Mouse (Mus musculus) ES-E14 (cell line): Measurements from ENCODE around the gene Tmem108. TPM values are rescaled to one million over a fixed set of nuclear protein-coding genes. Genes with fewer than 3 reads are reported as not detected.

ENCODE experiments used
- DNase-seq: peaks from one replicate; pipeline ENCODE4 v3.0.0-alpha.2; 2013; ENCODE audit warnings: low read depth, low spot score
- H3K27ac ChIP-seq: 2 replicates; pipeline ENCODE4 v1.5.1; 2012; ENCODE audit warnings: low read depth, mild to moderate bottlenecking, low read length, moderate library complexity, mixed read lengths; ENCODE audit not compliant: poor library complexity, insufficient read depth, severe bottlenecking
- H3K36me3 ChIP-seq: 2 replicates; pipeline ENCODE4 v1.6.1; 2012; ENCODE audit warnings: mild to moderate bottlenecking, low read length, moderate library complexity, mixed read lengths; ENCODE audit not compliant: control insufficient read depth, poor library complexity, insufficient read depth, severe bottlenecking
- H3K4me1 ChIP-seq, 2 experiments: fragments of 150-350 bp in 1 of 2; sonication (generic) in 1 of 2; 2 replicates each; pipeline ENCODE4 v1.6.1; 2012; ENCODE audit warnings: low read length in 2 of 2, mild to moderate bottlenecking in 1 of 2, mixed read lengths in 1 of 2; ENCODE audit not compliant: control insufficient read depth in 2 of 2, insufficient read depth in 2 of 2, poor library complexity in 1 of 2
- H3K4me3 ChIP-seq, 2 experiments: fragments of 150-350 bp in 1 of 2; sonication (generic) in 1 of 2; 2 replicates each; pipeline ENCODE4 v1.5.1; 2012; ENCODE audit warnings: low read length in 2 of 2, low read depth in 1 of 2, mild to moderate bottlenecking in 1 of 2, mixed read lengths in 1 of 2; ENCODE audit not compliant: insufficient read depth in 1 of 2, poor library complexity in 1 of 2, severe bottlenecking in 1 of 2
- H3K9ac ChIP-seq: 2 replicates; pipeline ENCODE4 v1.6.1; 2012; ENCODE audit warnings: low read depth, mild to moderate bottlenecking, low read length, mixed read lengths; ENCODE audit not compliant: poor library complexity, insufficient read depth, severe bottlenecking
- H3K9me3 ChIP-seq: fragments of 150-350 bp; sonication (generic); 2 replicates; pipeline ENCODE4 v1.6.1; 2012; ENCODE audit warnings: low read depth, mild to moderate bottlenecking, low read length; ENCODE audit not compliant: control insufficient read depth, insufficient read depth
- CHD2 ChIP-seq: IDR thresholded peaks from 2 replicates; pipeline ENCODE4 v1.6.1; 2014; ENCODE audit warnings: mild to moderate bottlenecking, low read depth, low read length, inconsistent platforms
- HCFC1 ChIP-seq: IDR thresholded peaks from 2 replicates; pipeline ENCODE4 v1.6.1; 2012; ENCODE audit warnings: low read length, inconsistent platforms, borderline replicate concordance; ENCODE audit not compliant: insufficient read depth
- MAFK ChIP-seq: IDR thresholded peaks from 2 replicates; pipeline ENCODE4 v1.6.1; 2014; ENCODE audit warnings: mild to moderate bottlenecking, low read depth, low read length, inconsistent platforms; ENCODE audit not compliant: insufficient read depth
- ZC3H11A ChIP-seq: IDR thresholded peaks from 2 replicates; pipeline ENCODE4 v1.6.1; 2012; ENCODE audit warnings: low read depth, mild to moderate bottlenecking, inconsistent platforms, low read length, borderline replicate concordance
- ZNF384 ChIP-seq: IDR thresholded peaks from 2 replicates; pipeline ENCODE4 v1.6.1; 2012; ENCODE audit warnings: low read depth, low read length, inconsistent platforms
- in situ Hi-C, 2 experiments: fragments of 600-800 bp; cut with MboI; formaldehyde crosslinking; loops; one replicate each; pipeline ENCODE4 v1.15.1; 2025; ENCODE audit warnings: low sequenced_read_pairs in 2 of 2, inconsistent platforms in 1 of 2; ENCODE audit not compliant: unreplicated experiment in 2 of 2
- total RNA-seq: library from RNA; depleted of rRNA; stranded (reverse); fragments of 300-350 nt; gene quantifications from 2 replicates; pipeline ENCODE4 v1.2.3, GENCODE M21; 2012

Tmem108 gene
- total RNA-seq, 1 experiment = 3.1 TPM

DNA sequence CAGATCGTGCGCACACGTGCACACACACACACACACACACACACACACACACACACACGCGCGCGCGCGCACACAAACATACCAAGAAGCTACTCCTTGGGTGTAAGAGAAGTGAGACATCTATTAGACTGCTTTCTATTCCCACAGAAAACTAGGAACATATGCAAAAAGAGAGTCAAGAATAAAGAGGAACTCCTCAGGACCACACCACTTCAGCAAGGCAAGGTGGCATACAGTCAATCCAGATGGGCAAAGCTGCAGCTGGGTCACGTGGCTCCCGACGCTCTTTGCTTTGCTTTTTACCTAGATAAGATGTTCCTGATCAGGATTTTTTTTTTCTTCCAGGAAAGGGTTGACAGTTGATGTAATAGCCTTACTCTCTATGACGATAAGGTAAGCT lies 45.6 kb downstream of the Tmem108 start:
- H3K4me1 ChIP-seq = no peaks in the 10 kb centered on the region
- TF ChIP-seq ZC3H11A (no peak), HCFC1 (no peak), MAFK (no peak)
- no peaks in the 10 kb centered on the region for H3K36me3 ChIP-seq
- no peak for DNase-seq
- H3K9ac ChIP-seq = no peak overlapping the region
- no peaks in the 10 kb centered on the region for H3K9me3 ChIP-seq
- in situ Hi-C loops = no loop called here
- H3K27ac ChIP-seq = no peak overlapping the region
- no peak overlapping the region for H3K4me3 ChIP-seq

- Histone ChIP-seq H3K27ac (no peak overlapping the region), H3K9ac (no peak overlapping the region), H3K4me1 (no peaks in the 10 kb centered on the region), H3K36me3 (no peaks in the 10 kb centered on the region), H3K9me3 (no peaks in the 10 kb centered on the region), H3K4me3 (no peak overlapping the region)
- no peak for TF ChIP-seq HCFC1
- no peak for TF ChIP-seq ZNF384
- no peak for TF ChIP-seq CHD2
- no peak for TF ChIP-seq ZC3H11A
- no peak for TF ChIP-seq MAFK
- in situ Hi-C loops = no loop called here
- no peak for DNase-seq
These were observed 46.3 kb downstream of the Tmem108 start for GRCm38 (mm10) chr9:103715352-103715751.

DNA sequence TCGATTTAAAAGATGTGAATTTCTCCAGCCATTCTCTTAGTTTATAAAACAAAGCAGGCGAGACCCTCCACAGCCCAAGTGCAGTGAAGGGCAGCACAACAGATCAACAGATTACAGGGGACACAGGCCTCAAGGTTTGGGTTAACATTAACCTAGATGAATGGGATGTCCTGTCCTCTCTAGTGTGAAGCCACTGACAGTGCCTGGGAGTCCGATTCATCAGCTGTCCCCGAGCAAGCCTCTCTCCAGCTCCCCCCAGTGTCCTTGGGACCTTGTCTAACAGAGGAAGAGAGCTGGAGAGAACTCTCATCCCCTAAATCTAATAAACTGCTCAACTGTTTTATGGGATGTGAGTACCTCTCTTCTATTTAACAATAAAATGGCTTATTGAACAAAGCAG lies 48.4 kb downstream of the Tmem108 start:
- Histone ChIP-seq H3K9ac (no peak overlapping the region), H3K27ac (no peak overlapping the region), H3K36me3 (no peaks in the 10 kb centered on the region), H3K4me1 (0 out of 4 replicates have a peak, but pooled peaks cover 3 to 4% of the 10 kb centered on the region in 2 experiments), H3K9me3 (no peaks in the 10 kb centered on the region), H3K4me3 (no peak overlapping the region)
- in situ Hi-C loops = no loop called here
- TF ChIP-seq HCFC1 (no peak), ZNF384 (no peak), ZC3H11A (no peak), MAFK (no peak), CHD2 (no peak)
- no peak for DNase-seq

DNA sequence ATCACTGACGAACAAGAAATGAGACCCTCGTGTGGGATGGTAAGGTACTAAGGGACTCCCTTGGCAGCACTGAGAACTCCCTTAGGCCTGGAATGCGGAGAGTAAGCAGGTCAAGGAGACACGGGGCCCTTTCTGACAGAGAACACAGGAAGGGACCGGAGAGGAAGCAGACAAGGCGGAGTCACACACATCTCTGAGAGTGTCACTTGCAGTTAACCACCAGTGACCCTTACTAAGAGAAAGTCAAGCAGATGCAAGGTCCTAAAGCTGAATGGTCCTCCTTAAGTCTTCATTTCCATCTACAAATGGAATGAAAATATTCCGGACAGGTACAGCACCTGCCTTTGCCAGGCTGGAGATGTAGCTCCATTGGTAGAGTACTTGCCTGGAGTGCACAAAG lies 48.9 kb downstream of the Tmem108 start:
- H3K9me3 ChIP-seq = no peaks in the 10 kb centered on the region
- DNase-seq = no peak
- in situ Hi-C loops = no loop called here

GRCm38 (mm10) chr9:103709694-103710093 lies 51.9 kb downstream of the Tmem108 start:
- Histone ChIP-seq H3K36me3 (no peaks in the 10 kb centered on the region), H3K9me3 (no peaks in the 10 kb centered on the region), H3K9ac (no peak overlapping the region), H3K4me3 (no peak overlapping the region), H3K27ac (no peak overlapping the region), H3K4me1 (0 out of 4 replicates have a peak, but pooled peaks cover 3 to 4% of the 10 kb centered on the region in 2 experiments)
- DNase-seq = no peak
- TF ChIP-seq CHD2 = no peak
- no peak for TF ChIP-seq HCFC1
- TF ChIP-seq ZNF384 = no peak
- no peak for TF ChIP-seq MAFK
- in situ Hi-C loops = no loop called here

More for the DNA sequence above, 48.9 kb downstream of the Tmem108 start:
- Histone ChIP-seq H3K4me1 (0 out of 4 replicates have a peak, but pooled peaks cover 3 to 4% of the 10 kb centered on the region in 2 experiments), H3K27ac (no peak overlapping the region), H3K4me3 (no peak overlapping the region), H3K9ac (no peak overlapping the region), H3K36me3 (no peaks in the 10 kb centered on the region)
- no peak for TF ChIP-seq ZC3H11A
- no peak for TF ChIP-seq ZNF384
- TF ChIP-seq HCFC1 = no peak
- no peak for TF ChIP-seq CHD2
